Mouse (Mus musculus) forebrain, embryonic 14.5 days (tissue): ENCODE measurements around the gene Yars2. TPM values are rescaled to one million over a fixed set of nuclear protein-coding genes. Genes with fewer than 3 reads are reported as not detected.

Source experiments
- ATAC-seq: fragments of 200-750 bp; cut with Nextera tagmentation; 2 replicates; pipeline ENCODE4 v1.8.0; 2017; ENCODE audit warnings: mild to moderate bottlenecking, moderate library complexity
- DNase-seq: peaks from one replicate; pipeline ENCODE4 v3.0.0-alpha.2; 2015; ENCODE audit warnings: low spot score
- H3K27ac ChIP-seq: fragments of 300-500 bp; sonication (generic); 2 replicates; pipeline ENCODE4 v1.5.1; 2014; ENCODE audit warnings: low read depth, mild to moderate bottlenecking, control low read depth, low read length, moderate library complexity
- H3K27me3 ChIP-seq: fragments of 300-500 bp; sonication (generic); replicated peaks from 2 replicates; pipeline ENCODE4 v1.6.1; 2014; ENCODE audit warnings: low read length, control low read depth, mixed read lengths; ENCODE audit not compliant: control insufficient read depth, insufficient read depth
- H3K36me3 ChIP-seq: fragments of 300-500 bp; sonication (generic); 2 replicates; pipeline ENCODE4 v1.6.1; 2014; ENCODE audit warnings: low read length, control low read depth; ENCODE audit not compliant: control insufficient read depth, insufficient read depth
- H3K4me1 ChIP-seq: fragments of 300-500 bp; sonication (generic); 2 replicates; pipeline ENCODE4 v1.6.1; 2014; ENCODE audit warnings: antibody characterized with exemption, low read length, control low read depth; ENCODE audit not compliant: control insufficient read depth, insufficient read depth
- H3K4me2 ChIP-seq: fragments of 300-500 bp; sonication (generic); 2 replicates; pipeline ENCODE4 v1.6.1; 2014; ENCODE audit warnings: mild to moderate bottlenecking, control low read depth, low read length
- H3K4me3 ChIP-seq: fragments of 300-500 bp; sonication (generic); 2 replicates; pipeline ENCODE4 v1.5.1; 2014; ENCODE audit warnings: low read depth, low read length, control low read depth
- H3K9ac ChIP-seq: fragments of 300-500 bp; sonication (generic); 2 replicates; pipeline ENCODE4 v1.6.1; 2014; ENCODE audit warnings: mild to moderate bottlenecking, low read length, control low read depth, moderate library complexity
- H3K9me3 ChIP-seq: fragments of 300-500 bp; sonication (generic); replicated peaks from 2 replicates; pipeline ENCODE4 v1.6.1; 2016; ENCODE audit warnings: low read length, control low read depth, mixed read lengths; ENCODE audit not compliant: control insufficient read depth
- WGBS: fragments of 180-500 bp; shearing (Covaris S2); extraction: QIAGEN DNeasy Blood & Tissue Kit; methylation state at CpG from one replicate; pipeline ENCODE4 v1.1.7; 2014; 5-methylcytosine and 5-hydroxymethylcytosine counted together
- polyA plus RNA-seq: library from polyadenylated mRNA; unstranded; fragments of >200 nt; fragmentation: Nextera tagmentation; extraction: Ambion mirVana; gene quantifications from 2 replicates; pipeline ENCODE4 v1.2.1, GENCODE M21; 2014

Yars2 gene
- 24.8 and 27.2 TPM in 2 replicates for polyA plus RNA-seq

GRCm38 (mm10) chr16:16302369-16303137, at the start of gene Yars2:
TSS of gene Yars2 (plus strand) at chr16:16302965.
- H3K36me3 ChIP-seq: peaks cover 13% of the 10 kb centered on the region
- peak within 1 kb of the TSS; percentile 83 for H3K9ac ChIP-seq
- no peaks in the 10 kb centered on the region for H3K9me3 ChIP-seq
- H3K4me3 ChIP-seq: peak within 1 kb of the TSS; percentile 94
- ATAC-seq: peak; percentile 99
- H3K27me3 ChIP-seq: no peaks in the 10 kb centered on the region
- H3K4me2 ChIP-seq: peak within 1 kb of the TSS; percentile 81
- H3K4me1 ChIP-seq: peaks cover 6% of the 10 kb centered on the region
- peak; percentile 97 for DNase-seq
- WGBS: under 1% methylated on average over 49 of the region's 50 CpGs
- peak within 1 kb of the TSS; percentile 83 for H3K27ac ChIP-seq

- H3K27me3 ChIP-seq: no peaks in the 10 kb centered on the region
- 21% methylated on average over 4 of the region's 4 CpGs for WGBS
- H3K4me1 ChIP-seq: no peaks in the 10 kb centered on the region
- no peak overlapping the region for H3K4me3 ChIP-seq
- H3K36me3 ChIP-seq: no peaks in the 10 kb centered on the region
- H3K9ac ChIP-seq: no peak overlapping the region
- no peak overlapping the region for H3K4me2 ChIP-seq
- peak; percentile 50; the same call in 1 of the 2 replicates for ATAC-seq
- H3K27ac ChIP-seq: no peak overlapping the region
- no peaks in the 10 kb centered on the region for H3K9me3 ChIP-seq
- DNase-seq: peak; percentile 16
These were observed 49.3 kb upstream of the Yars2 start for GRCm38 (mm10) chr16:16253326-16254074.

- no peak for ATAC-seq
- Histone ChIP-seq H3K9ac (no peak overlapping the region), H3K4me2 (no peak overlapping the region), H3K36me3 (no peaks in the 10 kb centered on the region), H3K27ac (no peak overlapping the region), H3K4me3 (no peak overlapping the region), H3K9me3 (no peaks in the 10 kb centered on the region), H3K27me3 (no peaks in the 10 kb centered on the region), H3K4me1 (no peaks in the 10 kb centered on the region)
- WGBS: 82% methylated on average over 1 of the region's 1 CpGs
- no peak for DNase-seq
These were observed 47.5 kb upstream of the Yars2 start for GRCm38 (mm10) chr16:16255217-16255616.

GRCm38 (mm10) chr16:16255874-16256273, 46.9 kb upstream of the Yars2 start:
- ATAC-seq (no peak), DNase-seq (no peak)
- Histone ChIP-seq H3K27ac (no peak overlapping the region), H3K9ac (no peak overlapping the region), H3K4me2 (no peak overlapping the region), H3K4me1 (no peaks in the 10 kb centered on the region), H3K9me3 (no peaks in the 10 kb centered on the region), H3K4me3 (no peak overlapping the region), H3K27me3 (no peaks in the 10 kb centered on the region), H3K36me3 (no peaks in the 10 kb centered on the region)
- 80% methylated on average over 7 of the region's 7 CpGs for WGBS

- no peak overlapping the region for H3K4me3 ChIP-seq
- no peaks in the 10 kb centered on the region for H3K4me1 ChIP-seq
- no peaks in the 10 kb centered on the region for H3K9me3 ChIP-seq
- H3K27ac ChIP-seq: no peak overlapping the region
- H3K9ac ChIP-seq: no peak overlapping the region
- WGBS: 77% methylated on average over 1 of the region's 1 CpGs
- ATAC-seq (no peak), DNase-seq (no peak)
- H3K4me2 ChIP-seq: no peak overlapping the region
- no peaks in the 10 kb centered on the region for H3K36me3 ChIP-seq
- H3K27me3 ChIP-seq: no peaks in the 10 kb centered on the region
These were observed 46.1 kb upstream of the Yars2 start for GRCm38 (mm10) chr16:16256672-16257071.

- Histone ChIP-seq H3K36me3 (no peaks in the 10 kb centered on the region), H3K9me3 (no peaks in the 10 kb centered on the region), H3K4me2 (no peak overlapping the region), H3K27ac (no peak overlapping the region), H3K27me3 (no peaks in the 10 kb centered on the region), H3K9ac (no peak overlapping the region), H3K4me3 (no peak overlapping the region), H3K4me1 (no peaks in the 10 kb centered on the region)
- ATAC-seq: no peak
- WGBS: 96% methylated on average over 5 of the region's 5 CpGs
- no peak for DNase-seq
These were observed 41.9 kb upstream of the Yars2 start for GRCm38 (mm10) chr16:16260882-16261281.

GRCm38 (mm10) chr16:16261481-16261880, 41.3 kb upstream of the Yars2 start:
- H3K27me3 ChIP-seq: no peaks in the 10 kb centered on the region
- H3K4me3 ChIP-seq: no peak overlapping the region
- no peak for ATAC-seq
- H3K4me1 ChIP-seq: no peaks in the 10 kb centered on the region
- H3K4me2 ChIP-seq: no peak overlapping the region
- no peak for DNase-seq
- no peak overlapping the region for H3K27ac ChIP-seq
- no peaks in the 10 kb centered on the region for H3K9me3 ChIP-seq
- no peak overlapping the region for H3K9ac ChIP-seq
- WGBS: 92% methylated on average over 6 of the region's 6 CpGs
- no peaks in the 10 kb centered on the region for H3K36me3 ChIP-seq

GRCm38 (mm10) chr16:16262436-16262835, 40.3 kb upstream of the Yars2 start:
- ATAC-seq: no peak
- no peak overlapping the region for H3K4me2 ChIP-seq
- 87% methylated on average over 3 of the region's 3 CpGs for WGBS

GRCm38 (mm10) chr16:16272978-16273377, 29.8 kb upstream of the Yars2 start:
- Histone ChIP-seq H3K4me2 (no peak overlapping the region), H3K27me3 (no peaks in the 10 kb centered on the region), H3K4me1 (peaks cover 3% of the 10 kb centered on the region), H3K9ac (no peak overlapping the region), H3K36me3 (no peaks in the 10 kb centered on the region), H3K9me3 (no peaks in the 10 kb centered on the region), H3K27ac (no peak overlapping the region), H3K4me3 (no peak overlapping the region)
- ATAC-seq (peak; percentile 40; the same call in 1 of the 2 replicates), DNase-seq (peak; percentile 33)
- WGBS: 12% methylated on average over 3 of the region's 3 CpGs

More at GRCm38 (mm10) chr16:16262436-16262835, 40.3 kb upstream of the Yars2 start:
- Histone ChIP-seq H3K9me3 (no peaks in the 10 kb centered on the region), H3K27me3 (no peaks in the 10 kb centered on the region), H3K36me3 (no peaks in the 10 kb centered on the region), H3K9ac (no peak overlapping the region), H3K4me1 (no peaks in the 10 kb centered on the region), H3K27ac (no peak overlapping the region), H3K4me3 (no peak overlapping the region)
- DNase-seq: no peak
